In the genomic region with DNA sequence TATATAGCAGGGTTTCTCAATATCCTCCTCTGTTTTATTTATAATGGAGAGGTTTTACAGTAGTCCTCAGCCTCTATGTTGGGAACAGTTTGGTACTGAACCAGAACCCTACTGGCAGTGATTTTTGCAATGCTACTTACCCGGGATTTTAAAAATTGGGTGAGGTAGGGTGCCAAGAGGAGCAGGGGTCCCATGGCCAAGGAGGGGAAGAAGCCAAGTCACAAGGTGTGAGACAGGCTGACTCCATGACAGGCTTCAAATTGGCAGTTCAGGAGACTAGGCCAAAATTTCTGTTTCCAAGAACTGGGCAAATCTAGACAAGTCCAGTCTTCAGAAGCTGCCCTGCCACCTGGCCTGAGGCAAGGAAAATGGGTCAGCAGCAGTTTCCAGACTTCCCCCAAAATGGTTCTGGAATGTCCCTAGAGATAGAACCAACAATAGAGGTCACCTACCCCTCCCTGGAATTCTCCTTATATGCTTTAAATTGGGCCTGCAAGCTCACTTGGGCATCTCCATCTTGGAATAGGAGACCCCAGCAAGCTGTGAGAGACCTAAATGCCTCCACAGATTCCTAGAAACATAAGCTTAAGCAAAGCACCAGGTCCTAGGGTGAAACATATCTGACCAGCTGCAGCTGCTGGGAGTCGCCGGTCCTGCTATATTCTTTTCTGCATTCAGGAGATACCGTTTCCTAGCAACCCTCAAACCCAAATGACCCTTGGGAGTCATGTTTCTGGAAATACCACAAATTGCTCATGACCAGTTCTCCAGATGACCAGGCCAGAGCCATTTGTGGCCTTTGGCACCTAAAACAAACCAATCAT, we compare ENCODE assay signal across 14 mouse cellular contexts. TPM values are rescaled to one million over a fixed set of nuclear protein-coding genes. Genes with fewer than 3 reads are reported as not detected.
DNase-seq lines count a peak whose midpoint lies in the region; ATAC-seq lines count a peak whose summit lies in the region.
"Had no signal": no experiment of that assay in that cellular context is flagged by ENCODE, and none has a peak within 500 bp of the region (broad histone marks: within the 10 kb centered on the region; RNA-seq: fewer than 3 reads in every experiment).

No protein-coding gene starts in this region.

- no peak overlapping the region for H3K4me2 ChIP-seq in forebrain, embryonic 16.5 days (ENCODE audit: low read length)
- H3K4me2 ChIP-seq: forebrain, embryonic 13.5 days; hindbrain, embryonic 15.5 days; lung, embryonic 15.5 days had no signal

- no peak overlapping the region for H3K27ac ChIP-seq in forebrain, embryonic 16.5 days (ENCODE audit: low read length)
- H3K27ac ChIP-seq: forebrain, embryonic 13.5 days; hindbrain, embryonic 15.5 days; lung, embryonic 15.5 days had no signal

- no peak overlapping the region for H3K9ac ChIP-seq in forebrain, embryonic 16.5 days (replicated peaks; ENCODE audit: low read depth, low read length)
- H3K9ac ChIP-seq: forebrain, embryonic 13.5 days; hindbrain, embryonic 15.5 days; lung, embryonic 15.5 days had no signal

- no peak for ATAC-seq in forebrain, embryonic 16.5 days
- no peak for ATAC-seq in megakaryocyte progenitor cell, adult 5-6 weeks (replicated peaks; ENCODE audit: poor library complexity)
- ATAC-seq: forebrain, embryonic 13.5 days had no signal

- peak; percentile 16 for DNase-seq in gastrocnemius, adult 18-20 months (ENCODE audit: low spot score)
- no peak for DNase-seq in gastrocnemius, postnatal 36 days
- DNase-seq in 416B (ENCODE audit: low read depth) = peak; percentile 41
- peak; percentile 96 for DNase-seq in adipocyte (ENCODE audit: low spot score)
- DNase-seq in heart, postnatal 4 days = peak; percentile 25
- DNase-seq in thymus, postnatal 36 days = no peak
- DNase-seq: thymus, postnatal 14 days had no signal

- no peaks in the 10 kb centered on the region for H3K36me3 ChIP-seq in forebrain, embryonic 16.5 days (ENCODE audit: control insufficient read depth, insufficient read depth)
- H3K36me3 ChIP-seq: hindbrain, embryonic 15.5 days; lung, embryonic 15.5 days had no signal

- H3K27me3 ChIP-seq in forebrain, embryonic 16.5 days (replicated peaks; ENCODE audit: control insufficient read depth, insufficient read depth, low read length) = no peaks in the 10 kb centered on the region
- H3K27me3 ChIP-seq: forebrain, embryonic 13.5 days; hindbrain, embryonic 15.5 days; lung, embryonic 15.5 days had no signal

- no peaks in the 10 kb centered on the region for H3K9me3 ChIP-seq in forebrain, embryonic 16.5 days (ENCODE audit: control insufficient read depth, low read length)
- H3K9me3 ChIP-seq: forebrain, embryonic 13.5 days; hindbrain, embryonic 15.5 days; lung, embryonic 15.5 days had no signal

- no peak overlapping the region for H3K4me3 ChIP-seq in forebrain, embryonic 16.5 days (replicated peaks; ENCODE audit: low read length)
- H3K4me3 ChIP-seq: forebrain, embryonic 13.5 days; hindbrain, embryonic 15.5 days; lung, embryonic 15.5 days had no signal

- WGBS in forebrain, embryonic 16.5 days = 80% methylated on average over 4 of the region's 4 CpGs

- intact Hi-C loops in gastrocnemius, postnatal 36 days (cut with DNase I) = no loop called here

- H3K4me1 ChIP-seq in forebrain, embryonic 16.5 days (replicated peaks; ENCODE audit: control insufficient read depth, insufficient read depth, low read length) = no peaks in the 10 kb centered on the region
- H3K4me1 ChIP-seq: forebrain, embryonic 13.5 days; hindbrain, embryonic 15.5 days had no signal

RNA-seq across cellular contexts. Expression of a gene that starts 4.4 kb away (rescaled TPM):
- total RNA-seq in gastrocnemius, adult 18-20 months (2021) = 1 to 10 TPM; 2.4 to 3.0 TPM
- 1 to 10 TPM; 3.0 to 3.4 TPM for total RNA-seq in gastrocnemius, postnatal 36 days (2021)
- total RNA-seq in heart, postnatal 4 days (2021) = 1 to 10 TPM; 1.1 to 1.5 TPM
- 1.9 TPM in 2 replicates for polyA plus RNA-seq in forebrain, embryonic 16.5 days (2015; fragmentation: Nextera tagmentation; extraction: Ambion mirVana)
- 149 and 197 TPM in 2 replicates for total RNA-seq in megakaryocyte progenitor cell, adult 5-6 weeks (2015)
- 97.7 and 108 TPM in 2 replicates for total RNA-seq in megakaryocyte progenitor cell, adult 5-6 weeks (2017)

RNA-seq across cellular contexts. Expression of a gene that starts 10.0 kb away (rescaled TPM):
- total RNA-seq in gastrocnemius, adult 18-20 months (2021) = 1 to 10 TPM; 3.8 to 6.5 TPM
- total RNA-seq in gastrocnemius, postnatal 36 days (2021) = 1 to 10 TPM; 4.2 to 9.4 TPM
- 1 to 10 TPM; 1.7 to 2.1 TPM for total RNA-seq in heart, postnatal 4 days (2021)
- 1.9 and 2.4 TPM in 2 replicates for polyA plus RNA-seq in forebrain, embryonic 16.5 days (2015; fragmentation: Nextera tagmentation; extraction: Ambion mirVana)
- total RNA-seq in megakaryocyte progenitor cell, adult 5-6 weeks (2015) = 13.6 and 25.2 TPM in 2 replicates
- total RNA-seq in megakaryocyte progenitor cell, adult 5-6 weeks (2017) = 13.3 and 15.1 TPM in 2 replicates

RNA-seq across cellular contexts. Expression of a gene that starts 52.5 kb away (rescaled TPM):
- total RNA-seq in gastrocnemius, adult 18-20 months (2021) = not detected
- total RNA-seq in gastrocnemius, postnatal 36 days (2021) = not detected
- total RNA-seq in heart, postnatal 4 days (2021) = not detected
- 0.60 TPM in 1 of 2 replicates, not detected in the other for polyA plus RNA-seq in forebrain, embryonic 16.5 days (2015; fragmentation: Nextera tagmentation; extraction: Ambion mirVana)
- total RNA-seq in megakaryocyte progenitor cell, adult 5-6 weeks (2015) = 1.1 and 4.7 TPM in 2 replicates
- total RNA-seq in megakaryocyte progenitor cell, adult 5-6 weeks (2017) = 0.92 and 3.2 TPM in 2 replicates
- total RNA-seq: layer of hippocampus, adult 18-20 months had no signal
- polyA plus RNA-seq: forebrain, embryonic 13.5 days; hindbrain, embryonic 15.5 days; limb, embryonic 11.5 days had no signal

Comparison
In these comparisons a context has a peak if more than half of its experiments do, and no peak if none do; other contexts are left out.
1. DNase-seq: peak in gastrocnemius, adult 18-20 months (single experiment), 416B (single experiment), adipocyte (single experiment) and heart, postnatal 4 days (single experiment); none in gastrocnemius, postnatal 36 days (0 of 2) and thymus, postnatal 36 days (0 of 2).
2. RNA of a gene that starts 4.4 kb away (total RNA-seq): 97.7 to 197 TPM in megakaryocyte progenitor cell, adult 5-6 weeks; 3.0 to 3.4 TPM in gastrocnemius, postnatal 36 days, 2.4 to 3.0 TPM in gastrocnemius, adult 18-20 months and 1.1 to 1.5 TPM in heart, postnatal 4 days; every median in the first group is over 10 times any median in the second.